ENCODE assay signal across 28 mouse cellular contexts in genomic region chr10:126380381-126380780, GRCm38 (mm10).
DNase-seq lines count a peak whose midpoint lies in the region; ATAC-seq lines count a peak whose summit lies in the region.
"Had no signal": no experiment of that assay in that cellular context is flagged by ENCODE, and none has a peak within 500 bp of the region (broad histone marks: within the 10 kb centered on the region; RNA-seq: fewer than 3 reads in every experiment).

No protein-coding gene starts in this region.

- peak; percentile 12 for DNase-seq in heart, adult 11 months
- no peak for DNase-seq in heart, postnatal 14 days
- peak; percentile 68 for DNase-seq in embryonic facial prominence, embryonic 11.5 days (ENCODE audit: low spot score)
- peak; percentile 38 for DNase-seq in limb, embryonic 11.5 days (ENCODE audit: low spot score)
- DNase-seq in layer of hippocampus, adult 9-10 months (ENCODE audit: low spot score) = no peak
- no peak for DNase-seq in natural killer cell, adult 2 months (ENCODE audit: low spot score in 2 of 2)
- DNase-seq: adrenal gland, postnatal 14 days; B cell, adult 2 months; cerebellum, adult 11-12 months; cerebellum, adult 8-10 months; cerebellum, postnatal 10 days; cerebellum, postnatal 36 days; gastrocnemius, postnatal 10 days; gastrocnemius, postnatal 36 days; heart, postnatal 36 days; kidney, adult 11 months had no signal

- no peak overlapping the region for H3K27ac ChIP-seq in embryonic facial prominence, embryonic 11.5 days (replicated peaks; ENCODE audit: low read depth, low read length)
- no peak overlapping the region for H3K27ac ChIP-seq in limb, embryonic 11.5 days (replicated peaks; ENCODE audit: low read depth, low read length)
- H3K27ac ChIP-seq: embryonic facial prominence, embryonic 13.5 days; forebrain, embryonic 12.5 days; forebrain, embryonic 15.5 days; hindbrain, embryonic 10.5 days; hindbrain, embryonic 13.5 days; intestine, embryonic 15.5 days had no signal

- no peak overlapping the region for H3K4me2 ChIP-seq in embryonic facial prominence, embryonic 11.5 days (ENCODE audit: low read depth, low read length)
- H3K4me2 ChIP-seq in limb, embryonic 11.5 days (ENCODE audit: low read depth, severe bottlenecking) = no peak overlapping the region
- H3K4me2 ChIP-seq: embryonic facial prominence, embryonic 13.5 days; forebrain, embryonic 12.5 days; forebrain, embryonic 15.5 days; heart, embryonic 11.5 days; hindbrain, embryonic 13.5 days; intestine, embryonic 15.5 days had no signal

- H3K9me3 ChIP-seq in embryonic facial prominence, embryonic 11.5 days (replicated peaks; ENCODE audit: control insufficient read depth, low read length) = no peaks in the 10 kb centered on the region
- H3K9me3 ChIP-seq in limb, embryonic 11.5 days (ENCODE audit: control insufficient read depth, low read length) = no peaks in the 10 kb centered on the region
- H3K9me3 ChIP-seq: embryonic facial prominence, embryonic 13.5 days; forebrain, embryonic 12.5 days; forebrain, embryonic 15.5 days; hindbrain, embryonic 10.5 days; hindbrain, embryonic 13.5 days; intestine, embryonic 15.5 days had no signal

- WGBS in embryonic facial prominence, embryonic 11.5 days = 55% methylated on average over 2 of the region's 2 CpGs
- WGBS in limb, embryonic 11.5 days = 50% methylated on average over 2 of the region's 2 CpGs

- H3K9ac ChIP-seq in embryonic facial prominence, embryonic 11.5 days (replicated peaks; ENCODE audit: low read length) = no peak overlapping the region
- H3K9ac ChIP-seq in limb, embryonic 11.5 days (ENCODE audit: low read length) = no peak overlapping the region
- H3K9ac ChIP-seq: embryonic facial prominence, embryonic 13.5 days; forebrain, embryonic 12.5 days; forebrain, embryonic 15.5 days; hindbrain, embryonic 13.5 days; intestine, embryonic 15.5 days had no signal

- H3K36me3 ChIP-seq in embryonic facial prominence, embryonic 11.5 days (replicated peaks; ENCODE audit: control insufficient read depth, insufficient read depth, low read depth, low read length) = no peaks in the 10 kb centered on the region
- H3K36me3 ChIP-seq in limb, embryonic 11.5 days (ENCODE audit: control insufficient read depth, insufficient read depth, low read length) = no peaks in the 10 kb centered on the region
- H3K36me3 ChIP-seq: embryonic facial prominence, embryonic 13.5 days; forebrain, embryonic 12.5 days; forebrain, embryonic 15.5 days; G1E; hindbrain, embryonic 10.5 days; hindbrain, embryonic 13.5 days; intestine, embryonic 15.5 days had no signal

- intact Hi-C loops in heart, postnatal 14 days (cut with DNase I) = no loop called here

- no peak for ATAC-seq in embryonic facial prominence, embryonic 11.5 days (replicated peaks; ENCODE audit: insufficient number of reproducible peaks, low FRiP score, low TSS enrichment, low read depth)
- no peak for ATAC-seq in limb, embryonic 11.5 days (ENCODE audit: insufficient number of reproducible peaks, low FRiP score, low TSS enrichment, low read depth)
- ATAC-seq: hindbrain, embryonic 16.5 days; intestine, embryonic 15.5 days; Patski had no signal

- no peaks in the 10 kb centered on the region for H3K4me1 ChIP-seq in embryonic facial prominence, embryonic 11.5 days (ENCODE audit: control insufficient read depth, insufficient read depth, low read length)
- peaks cover 5% of the 10 kb centered on the region; the same call in 1 of the 2 replicates for H3K4me1 ChIP-seq in limb, embryonic 11.5 days (ENCODE audit: control insufficient read depth, insufficient read depth, low read length)
- H3K4me1 ChIP-seq: forebrain, embryonic 12.5 days; intestine, embryonic 15.5 days had no signal

- no peak overlapping the region for H3K4me3 ChIP-seq in embryonic facial prominence, embryonic 11.5 days (ENCODE audit: low read depth, low read length)
- H3K4me3 ChIP-seq in limb, embryonic 11.5 days (ENCODE audit: low read depth, low read length) = no peak overlapping the region
- H3K4me3 ChIP-seq: embryonic facial prominence, embryonic 13.5 days; erythroblast, embryonic 14.5 days; forebrain, embryonic 12.5 days; forebrain, embryonic 15.5 days; hindbrain, embryonic 10.5 days; hindbrain, embryonic 13.5 days; intestine, embryonic 15.5 days had no signal

- no peaks in the 10 kb centered on the region for H3K27me3 ChIP-seq in embryonic facial prominence, embryonic 11.5 days (ENCODE audit: control insufficient read depth, insufficient read depth, low read length)
- H3K27me3 ChIP-seq in limb, embryonic 11.5 days (ENCODE audit: control insufficient read depth, insufficient read depth, low read length) = no peaks in the 10 kb centered on the region
- H3K27me3 ChIP-seq: CH12.LX; embryonic facial prominence, embryonic 13.5 days; forebrain, embryonic 12.5 days; forebrain, embryonic 15.5 days; intestine, embryonic 15.5 days; Patski had no signal

Comparison
In these comparisons a context has a peak if more than half of its experiments do, and no peak if none do; other contexts are left out.
1. DNase-seq: peak in heart, adult 11 months (single experiment), embryonic facial prominence, embryonic 11.5 days (single experiment) and limb, embryonic 11.5 days (single experiment); none in heart, postnatal 14 days (0 of 2), layer of hippocampus, adult 9-10 months (single experiment) and natural killer cell, adult 2 months (0 of 2).